Mouse (Mus musculus) frontal cortex, adult (tissue): Measurements from ENCODE around the gene Srgap3.

ENCODE experiments used
- ATAC-seq: cut with Nextera tagmentation; 2 replicates; pipeline ENCODE4 v1.9.2; 2017; ENCODE audit warnings: mild to moderate bottlenecking, moderate library complexity, mixed read lengths; ENCODE audit not compliant: low TSS enrichment

Srgap3 gene

GRCm38 (mm10) chr6:112688033-112688432, 259.0 kb downstream of the Srgap3 start:
- ATAC-seq = no peak

DNA sequence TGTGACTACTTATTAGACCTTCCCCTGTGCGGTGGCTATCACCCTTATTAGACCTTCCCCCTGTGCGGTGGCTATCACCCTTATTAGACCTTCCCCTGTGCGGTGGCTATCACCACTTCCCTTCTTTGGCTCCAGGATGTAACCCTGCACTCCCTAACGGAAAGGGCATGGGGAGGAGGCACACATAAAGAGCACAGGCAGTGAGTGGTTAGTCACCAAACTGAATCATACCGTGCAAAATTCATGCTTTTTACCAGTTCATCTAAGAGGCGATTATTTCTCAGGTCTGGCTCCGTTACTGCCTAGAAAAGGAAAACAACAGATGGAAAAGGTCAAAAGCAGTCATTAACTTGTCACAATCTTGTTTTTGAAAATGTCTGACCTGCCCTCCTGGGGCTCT, 260.6 kb downstream of the Srgap3 start:
- no peak for ATAC-seq

DNA sequence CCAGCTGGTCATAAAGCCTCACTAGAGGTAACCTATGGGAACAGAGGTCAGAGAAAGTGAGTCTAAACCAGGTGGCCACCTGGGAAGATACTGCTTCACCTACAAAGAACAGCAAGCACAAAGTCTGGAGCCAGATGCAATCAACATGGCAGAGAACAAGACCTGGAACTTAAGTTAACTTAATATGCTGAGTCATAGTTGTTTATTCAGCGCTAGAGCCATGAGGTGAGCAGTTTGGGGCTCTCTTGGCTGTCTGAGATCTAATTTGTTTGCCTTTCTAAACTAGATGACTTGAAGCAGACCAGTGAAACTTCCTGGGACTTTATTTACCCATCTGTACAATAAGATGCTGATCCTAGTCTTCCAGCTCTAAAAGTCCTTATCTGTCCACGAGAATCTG, 263.0 kb downstream of the Srgap3 start:
- no peak for ATAC-seq
